Mouse (Mus musculus) left cerebral cortex, adult 9 months (tissue): ENCODE measurements around the gene Mill2.
A peak's percentile ranks its signal among the peaks of the same experiment; 100 is the strongest.

Experiments
- DNase-seq, 2 experiments: peaks; one replicate each; pipeline ENCODE4 v3.0.0; 2022; ENCODE audit warnings: low spot score in 2 of 2

Gene Mill2

DNA sequence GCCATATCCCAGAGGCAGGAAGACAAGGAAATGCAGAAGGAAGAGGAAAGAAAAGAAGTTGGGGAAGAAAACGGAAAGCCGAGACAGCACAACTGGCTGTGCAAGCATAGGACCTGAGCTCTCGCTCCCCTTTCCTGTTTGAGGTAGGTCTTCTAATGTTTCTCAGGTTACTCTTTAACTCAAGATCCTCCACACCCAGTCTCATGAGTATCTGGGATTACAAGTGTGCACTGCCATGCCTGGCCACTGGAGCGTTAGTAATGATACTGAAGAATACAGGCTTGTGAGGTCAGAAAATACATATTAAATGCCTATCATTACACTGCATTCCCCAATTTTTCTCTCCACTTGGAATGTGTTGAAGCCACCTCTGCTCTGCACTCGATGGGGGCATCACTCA, 35.6 kb downstream of the Mill2 start:
- no peak for DNase-seq

- no peak for DNase-seq
Observed at GRCm38 (mm10) chr7:18878691-18879090, 38.9 kb downstream of the Mill2 start.

GRCm38 (mm10) chr7:18883991-18884744, 44.4 kb downstream of the Mill2 start:
- no peak for DNase-seq

GRCm38 (mm10) chr7:18884745-18885422, 45.1 kb downstream of the Mill2 start:
- DNase-seq, result no peak

- no peak for DNase-seq
Observed at GRCm38 (mm10) chr7:18886963-18887362, 47.2 kb downstream of the Mill2 start.

- DNase-seq, result no peak
Observed at GRCm38 (mm10) chr7:18890848-18891247, 51.1 kb downstream of the Mill2 start.

DNA sequence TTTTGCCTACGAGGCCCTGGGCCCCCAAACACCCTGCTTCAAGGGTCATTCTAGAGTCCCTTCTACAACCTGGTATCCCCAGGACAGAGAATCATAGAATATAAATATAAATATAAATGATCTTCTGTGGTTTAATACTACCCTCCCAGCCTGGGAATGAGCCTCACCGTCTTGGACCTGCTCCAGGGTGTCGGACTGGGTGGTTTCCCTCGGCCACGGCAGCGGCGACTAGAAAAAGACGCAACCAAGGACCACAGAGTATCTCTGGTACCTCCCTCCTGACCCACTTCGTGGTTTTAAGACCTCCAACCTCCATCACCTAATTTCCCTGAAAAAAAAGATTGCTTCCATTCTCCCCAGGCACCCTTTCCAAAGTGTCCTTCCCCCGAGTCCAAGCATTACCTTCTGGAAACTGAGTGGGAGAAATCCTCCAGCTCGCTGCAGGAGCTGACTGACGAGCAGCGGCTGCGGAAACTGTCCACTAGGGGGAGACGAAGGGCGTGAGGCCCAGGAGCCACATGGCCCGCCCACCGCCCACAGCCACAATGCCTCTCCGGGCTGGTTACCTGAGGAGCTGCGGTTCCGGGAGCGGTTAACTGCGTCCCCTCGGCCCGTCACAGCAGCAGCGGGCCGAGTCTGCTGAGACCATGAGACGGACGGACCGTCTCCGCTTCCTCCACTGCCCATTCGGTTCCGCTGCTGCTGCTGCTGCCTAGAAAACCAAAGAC, 52.3 kb downstream of the Mill2 start:
- peak; percentile 74 to 90 for DNase-seq

DNA sequence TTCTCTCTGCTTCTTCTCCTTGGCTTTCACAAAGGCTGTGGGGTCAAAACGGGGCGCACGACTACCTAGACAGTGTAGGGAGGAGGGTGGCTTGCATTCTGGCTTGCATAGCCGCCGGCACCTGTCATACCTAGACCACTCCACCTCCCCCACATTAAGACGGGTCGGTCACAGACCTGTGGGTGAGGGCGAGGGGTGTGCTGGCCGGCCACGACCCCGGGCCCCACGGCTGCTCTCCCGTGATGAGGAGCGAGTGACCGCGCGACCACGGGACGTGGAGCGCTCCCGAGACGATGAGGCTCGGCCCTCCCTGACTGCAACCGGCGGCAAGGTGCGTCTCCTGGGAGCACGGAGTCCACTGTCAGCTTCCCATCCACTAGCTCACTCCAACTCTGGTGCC, 53.2 kb downstream of the Mill2 start:
- DNase-seq, result no peak

DNA sequence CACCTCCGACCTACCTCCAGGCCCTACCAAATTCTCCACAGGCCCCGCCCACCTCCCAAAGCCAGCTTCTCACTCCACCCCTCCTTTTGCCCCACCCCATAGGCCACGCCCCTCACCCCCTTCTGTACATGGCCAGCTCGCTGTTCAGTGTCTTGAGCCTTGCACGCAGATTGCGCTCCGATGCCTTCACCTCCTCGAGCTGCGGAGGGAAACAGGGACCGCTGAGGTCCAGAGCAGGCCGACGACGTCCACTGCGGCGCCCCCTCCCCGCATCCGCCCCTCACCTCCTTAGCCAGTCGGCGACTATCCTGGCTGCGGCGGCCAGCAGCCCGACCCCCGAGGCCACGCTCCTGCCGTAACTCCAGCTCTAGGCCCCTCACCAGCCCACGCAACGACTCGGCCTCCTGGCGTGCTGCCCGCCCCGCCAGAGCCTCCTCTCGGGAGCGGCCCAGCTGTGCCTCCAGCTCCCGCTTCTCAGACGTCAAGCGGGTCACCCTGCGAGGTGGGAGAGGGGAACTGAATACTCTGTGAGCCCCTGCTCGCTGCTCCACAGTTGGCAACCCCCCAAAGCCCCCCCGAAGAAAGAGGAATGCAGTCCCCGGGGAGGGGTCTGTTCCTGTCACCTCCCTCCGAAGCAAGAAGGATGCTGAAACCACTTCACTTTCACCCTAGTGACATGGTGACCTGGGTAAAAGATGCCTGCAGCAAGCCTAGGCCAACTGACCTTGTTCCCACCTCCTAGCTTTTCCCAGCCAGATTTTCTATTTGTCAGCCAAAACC, 54.1 kb downstream of the Mill2 start:
- DNase-seq, result no peak

DNA sequence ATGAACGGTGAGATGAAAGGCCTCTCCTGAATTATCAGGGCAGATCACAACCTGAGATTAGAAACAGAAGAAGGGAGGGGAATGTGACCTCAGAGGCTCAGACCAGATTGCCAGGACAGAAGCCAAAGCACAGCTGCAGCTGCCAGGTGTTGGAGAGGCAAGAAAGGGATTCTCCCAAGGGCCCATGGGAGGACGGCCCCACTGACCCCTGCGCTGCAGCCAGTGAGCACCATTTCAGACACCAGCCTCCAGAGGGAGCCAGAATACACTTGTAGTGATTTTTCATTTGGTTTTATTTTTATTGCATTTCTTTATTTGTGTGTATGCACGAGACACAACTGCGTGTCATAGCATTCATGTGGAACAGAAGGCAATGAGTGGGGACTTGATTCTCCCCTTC, 56.8 kb downstream of the Mill2 start:
- peak in 1 of 2 experiments; percentile 60 for DNase-seq

- DNase-seq, result no peak
Observed at GRCm38 (mm10) chr7:18900513-18900912, 60.7 kb downstream of the Mill2 start.

DNA sequence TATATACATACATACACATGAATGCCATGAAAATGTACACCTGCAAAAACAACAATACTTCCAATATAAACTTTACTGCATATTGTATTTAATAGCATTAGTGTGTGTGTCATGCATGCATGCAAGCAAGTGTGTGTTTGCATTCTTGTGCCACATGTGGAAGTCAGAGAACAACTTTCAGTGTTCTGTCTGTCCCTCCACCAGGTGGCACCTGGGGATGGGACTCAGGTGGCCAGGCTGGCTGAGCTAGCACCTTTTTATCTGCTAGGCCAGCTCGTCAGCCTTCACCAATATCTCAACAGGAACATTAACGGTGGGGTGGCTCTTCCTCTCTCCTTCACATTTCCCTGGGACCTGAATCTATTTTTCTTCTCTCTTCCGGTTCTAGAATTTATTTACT, 62.7 kb downstream of the Mill2 start:
- DNase-seq, result no peak

DNA sequence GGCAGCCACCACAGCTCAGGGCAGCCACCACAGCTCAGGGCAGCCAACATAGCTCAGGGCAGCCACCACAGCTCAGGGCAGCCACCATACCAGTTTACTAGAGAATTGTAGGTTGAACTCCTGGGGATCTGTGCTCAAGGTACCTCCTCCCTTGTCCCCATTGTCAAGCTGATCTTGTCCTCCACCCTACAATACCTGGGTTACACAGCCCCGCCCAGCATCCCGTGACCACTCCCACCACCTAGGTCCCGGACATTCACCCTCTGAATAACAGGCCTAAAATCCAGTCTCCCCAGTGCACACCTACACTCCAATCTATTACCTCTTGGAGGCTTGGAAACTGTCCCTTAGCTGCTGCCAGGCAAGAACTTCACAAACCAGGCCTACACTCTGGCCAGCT, 65.2 kb downstream of the Mill2 start:
- no peak for DNase-seq

- no peak for DNase-seq
Observed at GRCm38 (mm10) chr7:18909797-18910196, 70.0 kb downstream of the Mill2 start.

DNA sequence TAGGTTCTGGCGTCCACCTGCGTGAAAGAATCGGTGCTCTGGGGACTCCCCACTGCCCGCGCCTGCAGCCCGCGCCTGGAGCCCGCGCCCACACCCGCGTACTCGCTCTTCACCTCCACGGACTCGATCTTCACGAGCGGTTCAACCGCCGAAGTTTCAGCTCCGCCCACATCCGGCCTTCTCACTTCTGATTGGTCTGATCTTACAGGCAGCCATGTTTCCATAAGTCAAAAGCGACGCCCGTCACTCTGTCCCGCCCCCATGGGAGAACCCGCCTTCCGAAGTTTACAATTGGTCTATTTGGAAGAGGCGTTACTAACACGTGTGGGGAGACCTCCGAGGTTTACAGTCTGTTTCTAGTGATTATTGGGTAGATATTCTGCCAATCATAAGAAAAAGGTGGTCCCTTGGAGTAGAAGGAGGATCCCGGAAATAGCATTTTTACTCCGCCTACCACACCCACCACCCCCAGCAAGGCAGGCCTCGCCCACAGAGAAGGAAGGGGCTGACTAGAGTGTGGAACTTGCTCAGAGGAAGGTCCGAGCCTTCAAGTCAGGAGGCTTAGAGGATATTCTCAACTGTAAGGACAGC, 70.6 kb downstream of the Mill2 start, which contains the start of gene Ccdc61:
Gene Ccdc61, minus strand, starts transcription at position 175 of the 591 bp plus-strand sequence.
- peak; percentile 98 to 99 for DNase-seq
